Mouse (Mus musculus) heart, adult 9 months (tissue): ENCODE data around the gene Aym1.
"Not testable (repeated sequence)": the region's sequence is repeated elsewhere in the genome, so short reads cannot be mapped to it uniquely, and the experiment has no call there.

Experiments used
- DNase-seq, 2 experiments: peaks; one replicate each; pipeline ENCODE4 v3.0.0; 2022; ENCODE audit warnings: low spot score in 2 of 2

The Aym1 gene

DNA sequence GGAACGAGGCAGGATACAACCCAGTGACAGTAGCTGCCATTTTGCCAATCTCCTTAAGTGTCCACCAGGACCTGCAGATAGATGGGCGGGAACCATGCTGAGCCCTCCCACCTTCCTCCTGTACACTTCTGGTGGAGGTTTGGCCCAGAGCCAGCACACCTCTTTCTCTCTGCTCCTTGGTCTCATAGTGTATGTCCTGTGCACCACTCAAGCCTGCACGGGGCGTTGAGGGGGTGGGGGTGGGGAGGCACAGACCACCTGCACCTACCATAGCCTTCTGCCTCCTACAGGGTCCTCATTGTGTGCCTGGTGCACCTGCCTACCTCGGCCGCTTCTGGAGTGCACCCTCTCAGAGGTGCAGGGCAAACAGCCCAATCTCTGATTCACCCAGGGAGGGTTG, 4.5 kb upstream of the Aym1 start:
- no peak for DNase-seq

DNA sequence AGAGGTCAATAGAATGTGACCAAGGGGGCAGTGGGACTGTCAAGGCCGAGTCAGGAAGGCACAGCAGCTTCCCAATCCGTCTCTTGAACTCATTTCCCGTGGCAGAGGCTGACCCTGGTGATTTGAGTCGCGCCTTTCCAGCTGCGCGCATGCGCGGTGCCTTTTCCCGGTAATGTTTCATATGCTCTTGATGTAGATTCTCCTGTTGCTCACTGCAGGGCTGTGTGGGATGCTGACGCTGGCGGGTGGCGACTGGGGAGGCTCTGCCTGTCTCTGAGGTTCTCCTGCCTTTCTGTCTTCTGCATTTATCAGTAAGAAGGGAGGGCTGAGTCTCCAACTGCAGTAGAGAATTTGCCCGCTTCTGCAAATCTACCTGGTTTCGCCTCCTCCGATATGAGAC, 2.8 kb upstream of the Aym1 start:
- DNase-seq, result no peak

DNA sequence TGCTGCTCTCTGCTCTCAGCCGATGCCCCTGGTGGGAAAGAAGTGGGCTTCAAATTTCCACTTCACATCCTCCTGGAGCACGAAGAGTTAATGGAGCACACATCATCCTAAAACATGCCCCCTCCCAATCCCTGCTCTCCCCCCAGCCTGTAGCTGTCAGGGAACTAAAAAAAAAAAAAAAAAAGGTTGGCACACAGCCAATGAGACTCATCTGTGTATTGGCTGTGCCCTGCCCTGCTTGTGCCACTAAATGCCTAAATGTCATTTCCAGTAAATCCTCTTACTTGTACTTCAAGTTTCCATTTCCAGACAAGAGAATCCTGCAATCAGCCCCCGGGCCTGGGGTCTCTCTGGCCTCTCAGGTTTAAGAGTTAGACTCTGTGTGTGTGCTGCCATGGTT, 562 bp downstream of the Aym1 start:
- no peak for DNase-seq

DNA sequence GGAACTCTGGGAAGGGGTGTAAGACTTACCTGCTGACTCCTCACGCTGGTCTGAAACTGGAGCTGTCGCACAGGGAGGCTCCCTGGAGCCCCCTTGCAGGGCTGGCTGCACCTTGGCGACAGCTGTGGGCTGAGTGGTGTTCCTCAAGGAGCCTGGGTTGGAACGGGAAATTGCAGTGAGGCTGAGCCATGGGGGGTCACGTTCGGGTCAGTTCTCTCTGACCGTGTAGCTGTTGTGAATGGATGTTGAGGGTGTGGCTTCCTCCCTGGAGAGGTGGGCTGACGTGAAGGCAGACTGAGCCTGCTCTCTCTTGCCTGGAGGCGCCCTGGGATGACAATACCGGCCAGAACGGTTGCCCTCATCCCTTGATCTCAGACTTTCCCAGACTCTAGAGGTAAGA, 1.7 kb downstream of the Aym1 start:
- peak; percentile 14 to 30 for DNase-seq

DNA sequence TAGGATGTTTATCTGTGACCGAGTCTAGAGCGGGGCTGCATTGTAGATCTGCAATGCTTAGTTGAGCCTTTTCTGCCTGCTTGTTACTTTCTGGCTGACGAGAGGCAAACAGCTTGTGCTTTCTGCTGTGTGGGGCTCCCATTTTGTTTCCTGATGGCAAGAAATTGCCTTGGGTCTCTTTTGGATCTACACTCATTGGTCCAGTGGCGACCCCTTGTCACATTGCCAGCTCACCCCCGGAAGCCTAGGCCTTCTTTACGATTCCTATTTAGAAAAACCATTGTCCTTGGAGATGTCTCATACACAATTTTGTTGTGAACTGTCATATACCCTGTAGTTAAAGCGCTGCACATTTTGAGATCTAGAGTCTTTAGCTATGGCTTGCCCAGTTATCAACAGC, 4.2 kb downstream of the Aym1 start:
- no peak for DNase-seq

DNA sequence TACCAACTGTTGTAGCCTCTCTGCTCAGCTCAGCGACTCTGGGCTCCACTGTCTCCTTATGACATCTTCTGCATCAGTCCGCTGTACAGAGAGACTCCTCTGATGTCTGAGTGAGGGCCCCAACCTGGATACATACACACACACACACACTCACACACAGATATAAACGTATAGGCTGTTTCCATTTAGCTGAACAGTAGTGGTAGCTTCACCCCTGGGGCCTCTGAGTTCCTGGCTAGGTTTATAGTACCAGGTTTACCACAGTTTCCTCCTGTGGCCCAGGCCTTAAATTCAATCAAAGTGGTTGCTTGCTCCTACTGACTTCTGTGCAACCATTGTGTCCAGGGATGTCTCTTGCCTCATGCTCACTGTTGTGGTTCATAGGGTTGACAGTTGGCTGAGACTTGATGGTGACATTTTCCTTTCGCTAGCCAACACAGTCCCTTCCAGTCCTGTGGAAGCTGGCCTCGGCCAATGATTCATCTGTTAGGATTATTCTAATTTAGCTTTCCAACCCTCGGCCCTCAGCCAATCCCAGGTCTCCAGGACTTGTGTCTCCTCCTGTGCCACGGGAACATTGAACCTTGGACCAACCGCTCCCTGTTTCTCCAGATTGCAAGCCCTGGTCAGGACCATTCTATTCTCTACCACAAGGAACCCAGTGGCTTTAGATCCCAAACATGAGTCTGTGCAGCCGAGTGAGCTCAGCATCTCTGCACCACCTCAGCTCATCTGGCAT, 5.3 kb downstream of the Aym1 start:
- no peak for DNase-seq

DNA sequence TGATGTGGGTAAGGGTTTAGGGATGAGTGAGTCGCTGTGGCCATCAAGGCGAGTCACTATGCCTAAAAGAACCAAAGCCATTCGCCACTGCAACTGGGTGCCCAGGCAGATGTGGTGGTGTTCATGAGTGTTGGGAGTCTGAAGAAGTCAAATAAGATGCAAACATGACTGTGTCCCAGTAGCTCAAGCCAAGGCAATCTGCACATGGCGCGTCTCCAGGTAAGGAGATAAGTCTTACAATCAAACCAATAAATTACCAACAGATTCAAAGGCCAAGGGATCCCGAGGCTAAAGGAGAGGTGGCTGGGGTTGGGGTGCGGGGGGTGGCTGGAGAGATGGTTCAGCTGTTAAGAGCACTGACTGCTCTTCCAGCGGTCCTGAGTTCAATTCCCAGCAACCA, 6.1 kb downstream of the Aym1 start:
- no peak for DNase-seq

DNA sequence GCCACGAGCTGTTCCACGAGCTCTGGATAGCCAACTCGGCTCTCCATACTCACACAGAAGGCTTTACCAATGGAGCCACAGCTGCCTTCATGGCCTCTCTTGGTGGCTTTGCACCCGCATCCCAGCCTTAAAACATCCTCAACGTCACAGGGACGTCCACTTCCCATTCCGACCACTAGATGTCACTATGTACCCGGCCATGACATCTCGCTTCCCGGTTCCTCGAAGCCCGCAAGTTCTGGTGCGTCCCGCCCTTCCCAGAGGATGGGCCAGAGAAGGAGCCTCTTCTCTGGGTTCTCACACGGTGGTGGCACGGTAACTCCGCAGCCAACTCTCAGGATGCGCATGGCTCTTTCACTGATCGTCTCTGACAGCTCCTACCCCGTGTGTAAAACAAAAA, 8.8 kb downstream of the Aym1 start:
- peak; percentile 40 to 61 for DNase-seq

DNA sequence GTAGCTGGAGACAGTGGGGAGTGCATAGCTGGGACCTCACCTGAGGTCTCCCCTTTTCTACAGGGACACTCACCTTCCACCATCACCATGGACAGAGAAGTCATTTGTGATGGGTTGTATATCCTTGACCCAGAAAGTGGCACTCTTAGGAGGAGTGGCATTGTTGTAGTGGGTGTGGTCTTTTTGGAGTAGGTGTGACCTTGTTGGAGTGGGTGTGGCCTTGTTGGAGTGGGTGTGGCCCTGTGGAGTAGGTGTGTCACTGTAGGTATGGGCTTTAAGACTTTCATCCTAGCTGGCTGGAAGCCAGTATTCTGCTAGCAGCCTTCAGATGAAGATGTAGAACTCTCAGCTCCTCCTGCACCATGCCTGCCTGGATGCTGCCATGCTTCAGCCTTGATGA, 10.6 kb downstream of the Aym1 start:
- not testable (repeated sequence) for DNase-seq

DNA sequence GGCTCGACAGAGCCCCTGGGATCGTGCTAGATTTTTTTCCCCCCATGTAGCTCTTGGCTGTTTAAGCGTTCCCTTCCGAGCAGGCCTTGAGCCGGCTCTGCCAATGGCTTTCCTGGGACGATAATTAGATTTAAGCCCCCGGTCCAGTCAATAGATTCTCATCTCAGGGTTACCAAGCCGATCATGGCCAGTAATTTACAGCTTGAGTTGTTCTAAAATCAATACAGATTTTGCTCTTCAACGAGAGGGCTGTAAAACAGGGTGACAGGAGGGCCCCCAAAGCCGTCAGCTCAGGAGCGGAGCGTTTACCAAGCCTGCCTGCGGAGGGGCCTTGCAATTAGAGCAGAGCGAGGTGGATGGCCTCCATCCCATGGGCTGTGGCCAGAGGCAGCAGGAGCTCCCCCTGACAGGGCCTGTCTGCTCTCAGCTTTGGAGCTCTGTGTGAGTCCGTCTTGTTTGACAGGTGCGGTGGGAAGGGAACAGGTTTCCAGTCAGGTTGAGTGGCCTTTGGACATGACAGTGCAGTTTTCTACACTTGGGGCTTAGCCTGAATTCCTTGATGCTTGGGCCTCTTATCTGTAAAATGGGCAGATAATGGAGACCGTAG, 12.3 kb downstream of the Aym1 start:
- DNase-seq, result no peak

DNA sequence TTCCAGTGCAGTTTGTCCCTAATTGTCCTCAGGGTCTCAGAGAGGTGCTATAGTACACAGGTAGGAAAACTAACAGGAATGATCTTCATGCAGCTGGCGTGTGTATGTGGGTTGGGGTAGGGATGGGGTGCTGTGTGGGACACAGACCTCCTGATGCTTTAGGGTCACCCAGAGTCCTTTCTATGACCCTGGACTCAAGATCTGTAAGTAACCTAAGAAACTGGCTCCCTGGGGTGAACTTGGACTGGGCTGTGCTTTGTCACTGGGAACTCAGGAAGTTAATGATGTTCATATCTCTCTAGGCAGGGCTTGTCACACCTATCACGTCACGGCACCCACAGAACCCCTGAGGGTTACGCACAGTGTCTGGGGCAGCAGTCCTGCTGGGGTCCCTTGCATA, 15.4 kb downstream of the Aym1 start:
- DNase-seq, result no peak

DNA sequence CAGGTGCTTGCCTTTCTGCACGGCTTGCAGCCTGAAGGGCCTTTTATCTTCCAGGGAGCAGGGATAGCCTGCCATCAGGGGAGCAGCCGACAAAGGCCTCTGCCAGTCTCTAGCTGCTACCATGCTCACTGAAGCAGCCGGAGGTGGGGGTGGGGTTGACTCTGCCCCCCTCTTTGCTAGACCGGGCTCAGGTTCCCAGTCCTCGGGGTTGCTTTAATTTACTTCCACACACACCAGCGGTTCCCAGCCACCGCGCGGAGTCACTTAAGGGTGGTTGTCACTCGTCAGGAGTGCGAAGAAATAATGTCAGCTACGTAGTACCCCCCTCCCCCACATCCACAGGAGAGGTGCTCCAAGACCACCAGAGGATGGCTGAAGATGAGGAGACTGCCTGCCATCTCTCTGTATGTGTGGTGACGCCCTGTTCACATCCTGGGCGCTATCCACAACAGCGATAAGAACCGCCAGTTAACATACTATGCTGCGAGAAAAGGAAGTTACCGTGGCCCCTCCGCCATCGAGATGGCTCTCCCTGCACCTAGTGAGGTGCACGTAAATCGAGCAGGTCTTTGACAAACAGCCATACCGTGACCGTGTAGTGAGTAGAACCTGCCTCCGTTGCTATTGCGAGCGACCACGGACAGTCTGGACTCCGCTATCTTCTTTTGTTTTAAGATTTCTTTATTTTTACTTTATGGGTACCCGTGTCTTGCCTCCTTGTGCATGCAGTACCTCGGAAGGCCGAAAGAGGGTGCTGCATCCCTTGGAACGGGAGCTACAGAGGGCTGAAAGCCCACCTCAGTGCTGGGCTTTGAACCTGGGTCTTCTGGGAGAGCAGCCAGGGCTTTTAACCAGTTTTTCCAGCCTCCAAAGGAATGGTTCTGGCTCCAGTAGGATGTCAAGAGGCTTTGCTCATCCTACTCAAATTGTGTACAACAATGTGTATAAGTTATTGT, 16.2 kb downstream of the Aym1 start:
- DNase-seq, result no peak

DNA sequence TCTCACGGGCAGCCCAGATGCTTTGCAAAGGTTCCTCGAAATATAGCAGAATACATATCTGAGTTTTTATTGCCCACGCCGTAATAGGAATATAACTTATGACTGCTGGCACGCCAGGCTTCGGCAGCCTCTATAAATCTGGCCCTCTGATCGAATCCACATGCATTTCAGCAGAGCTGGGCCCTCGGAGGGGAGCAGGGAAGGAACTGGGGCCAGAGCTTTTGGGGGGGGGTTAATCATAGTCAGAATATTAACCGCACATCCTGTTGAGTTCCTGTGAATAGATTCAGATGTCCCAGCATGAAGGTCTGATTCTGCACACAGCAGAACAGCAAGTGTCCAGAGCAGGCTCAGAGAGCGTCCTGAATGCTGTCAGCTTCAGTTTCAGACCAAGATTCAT, 17.2 kb downstream of the Aym1 start:
- no peak for DNase-seq

DNA sequence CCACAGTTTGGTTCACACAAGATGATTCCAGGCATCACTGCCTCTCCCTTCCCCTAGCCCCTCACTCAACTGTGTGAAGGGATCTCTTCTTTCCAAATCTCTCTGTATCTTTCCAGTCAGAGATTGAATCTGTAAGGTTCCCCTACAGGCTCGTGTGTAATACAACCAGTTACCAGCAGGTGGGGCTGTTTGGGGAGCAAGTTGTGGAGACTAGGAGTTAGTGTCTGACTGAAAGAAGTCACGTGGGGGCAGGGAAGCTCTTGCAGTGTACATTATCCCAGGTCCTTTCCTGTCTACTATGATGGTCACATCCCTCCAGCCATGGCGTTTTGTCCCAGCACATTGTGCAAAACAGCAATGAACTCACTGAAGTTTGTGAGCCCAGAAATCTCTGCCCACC, 18.7 kb downstream of the Aym1 start:
- DNase-seq, result no peak

DNA sequence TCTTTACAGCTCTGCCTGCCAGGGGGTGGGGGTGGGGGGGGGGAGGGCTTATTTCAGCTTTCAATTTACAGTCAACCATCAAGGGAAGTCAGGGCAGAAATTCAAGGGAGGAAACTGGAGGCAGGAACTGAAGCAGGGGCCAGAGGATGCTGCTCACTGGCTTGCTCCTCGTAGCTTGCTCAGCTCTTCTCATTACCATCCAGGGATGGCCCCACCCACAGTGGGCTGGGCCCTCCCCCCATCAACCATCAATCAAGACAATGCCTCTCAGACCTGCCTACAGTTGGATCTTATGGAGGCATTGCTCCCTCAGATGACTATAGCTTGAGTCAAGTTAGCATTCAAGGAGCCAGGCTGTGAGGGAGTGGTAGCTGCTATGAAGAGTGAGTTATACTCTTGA, 19.2 kb downstream of the Aym1 start:
- no peak for DNase-seq

DNA sequence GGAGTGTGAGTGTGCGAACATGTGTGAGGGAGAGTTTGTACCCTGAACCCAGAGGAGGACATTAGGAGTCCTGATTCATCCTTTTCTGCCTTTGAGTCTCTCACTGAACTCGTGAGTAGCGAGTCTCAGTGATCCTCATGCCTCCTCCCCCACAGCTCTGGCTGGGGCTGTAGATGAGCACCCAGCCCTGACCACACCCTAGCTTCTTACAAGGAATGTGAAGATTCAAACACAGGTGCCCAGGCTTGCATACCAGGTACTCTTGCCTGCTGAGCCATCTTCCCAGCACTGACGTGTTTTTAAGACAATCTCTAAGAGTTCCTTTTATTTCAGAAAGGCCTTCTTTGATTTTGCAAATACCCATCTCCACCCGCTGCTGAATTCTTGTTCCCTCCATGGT, 22.3 kb downstream of the Aym1 start:
- no peak for DNase-seq

DNA sequence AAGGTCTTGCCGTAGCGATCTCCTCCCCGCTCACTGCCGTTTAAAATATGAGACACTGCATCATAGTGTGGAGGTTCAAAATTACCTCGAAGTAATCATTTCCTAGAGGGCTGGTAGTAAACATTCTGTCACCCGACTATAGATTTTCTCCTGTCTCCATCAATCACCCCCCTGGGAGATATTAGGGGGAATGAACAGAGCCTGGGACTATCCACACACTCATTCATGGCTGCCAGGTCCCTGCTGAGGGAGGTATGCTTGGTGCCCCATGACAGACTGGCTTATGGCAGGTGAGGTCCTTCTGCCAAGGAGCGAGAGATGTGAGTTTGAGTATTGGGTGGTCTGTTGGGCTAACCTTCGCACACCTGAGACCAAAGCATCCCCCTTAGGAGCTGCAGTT, 23.5 kb downstream of the Aym1 start:
- DNase-seq, result no peak

DNA sequence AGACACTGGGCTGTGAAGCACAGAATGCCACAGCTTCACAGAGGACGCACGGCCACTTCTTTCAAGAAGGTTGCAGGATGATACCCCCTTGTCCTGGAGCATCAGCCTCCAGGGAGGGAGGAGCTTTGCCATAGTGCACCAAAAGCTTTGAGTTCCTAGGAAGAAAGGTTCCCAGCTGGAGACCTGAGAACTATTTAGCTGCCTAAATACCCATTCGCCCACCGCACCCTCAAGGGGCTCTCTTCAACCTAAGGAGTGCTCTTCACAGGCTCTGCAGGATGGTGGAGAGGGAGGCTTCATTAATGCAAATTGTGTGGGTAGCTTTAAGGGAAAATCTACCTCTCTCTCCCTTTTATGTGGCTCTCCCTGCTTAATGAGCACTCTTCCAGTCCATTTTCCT, 25.5 kb downstream of the Aym1 start:
- no peak for DNase-seq

DNA sequence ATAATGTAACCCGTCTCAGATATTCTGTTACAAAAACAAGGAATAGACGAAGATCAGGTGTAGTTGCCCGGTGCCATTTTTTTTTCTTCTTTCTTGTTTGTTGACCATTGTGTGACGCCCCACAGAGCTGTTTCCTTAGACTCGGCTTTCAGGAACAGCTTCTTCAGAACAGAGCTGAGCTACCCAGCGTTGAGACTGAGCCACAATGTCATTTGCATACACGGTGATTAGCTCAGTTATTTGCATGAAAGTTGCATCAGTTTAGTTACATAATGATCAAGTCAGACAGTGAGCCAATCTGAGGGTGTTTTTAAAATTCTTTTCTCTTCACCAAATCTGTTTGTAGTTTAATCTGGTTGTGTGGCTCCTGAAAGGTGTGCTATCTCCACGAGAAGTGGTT, 36.7 kb downstream of the Aym1 start:
- no peak for DNase-seq

DNA sequence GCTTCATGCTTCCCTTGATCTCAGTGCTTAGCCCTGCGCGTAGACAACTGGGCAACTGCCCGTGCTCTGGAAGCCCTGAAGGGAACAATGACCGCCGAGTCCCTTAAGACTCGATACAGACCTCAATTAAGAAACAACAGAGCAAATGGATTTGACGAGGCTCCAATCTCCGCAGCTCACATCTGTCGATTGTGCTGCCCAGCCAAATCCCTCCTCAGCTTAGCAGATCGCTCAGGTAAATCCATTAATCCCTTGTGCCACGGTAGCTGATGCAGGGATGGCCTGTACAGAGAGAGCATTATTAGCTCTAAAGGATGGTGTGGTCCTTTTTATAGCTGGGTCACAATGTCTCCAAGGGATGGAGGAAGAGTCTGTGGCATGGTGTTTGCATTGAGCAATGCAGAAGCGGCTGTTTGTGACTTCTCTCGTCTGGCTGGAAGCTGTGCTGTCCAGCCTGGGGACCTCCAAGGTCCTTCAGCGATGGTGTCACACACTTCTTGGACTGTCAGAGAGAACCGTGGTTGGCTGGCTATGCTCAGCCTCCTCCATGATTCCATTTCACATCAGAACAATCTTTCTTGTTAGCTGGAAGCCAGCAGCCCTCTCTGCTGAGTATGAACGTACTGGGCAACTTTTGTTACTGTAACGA, 39.3 kb downstream of the Aym1 start:
- DNase-seq, result no peak

DNA sequence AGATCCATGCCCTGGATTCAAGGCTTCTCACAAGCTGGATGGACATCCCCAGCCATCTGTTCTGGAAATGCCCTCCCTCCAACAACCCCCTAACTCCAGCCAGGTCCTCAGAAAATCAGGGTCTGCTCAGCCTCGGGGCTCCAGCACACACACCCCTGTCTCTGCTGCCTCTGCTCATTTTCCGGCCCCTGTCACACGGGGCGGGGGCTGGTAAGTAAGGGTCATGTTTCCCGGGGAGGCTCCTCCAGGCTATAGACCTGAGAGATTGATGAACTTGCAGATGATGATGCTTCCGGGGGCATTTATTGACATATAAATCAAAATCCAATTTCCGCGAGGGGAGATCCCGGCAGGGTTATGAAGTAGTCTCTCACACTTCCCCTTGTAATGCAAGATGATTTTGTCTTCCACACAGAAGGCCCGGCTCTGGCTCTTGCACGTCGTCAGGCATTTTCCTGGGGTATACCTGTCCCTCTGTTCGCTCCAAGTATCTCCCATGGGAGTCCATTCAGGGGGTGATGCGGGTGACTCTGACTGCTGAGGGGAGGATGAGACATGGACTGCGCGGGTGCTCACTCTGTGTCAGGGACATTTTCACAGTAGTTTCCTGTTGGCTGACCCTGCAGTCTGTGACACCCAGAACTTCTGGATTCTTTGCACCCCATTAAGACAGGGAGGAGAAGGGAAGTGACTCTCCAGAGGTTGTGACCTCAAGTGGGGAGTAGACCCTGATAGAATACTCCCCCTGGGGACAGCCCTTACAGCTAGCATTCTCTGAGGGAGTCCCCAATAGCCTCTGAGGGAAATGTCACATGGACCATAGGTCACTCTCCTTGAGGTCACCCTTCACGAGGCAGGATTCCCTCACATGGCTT, 40.6 kb downstream of the Aym1 start:
- DNase-seq, result no peak
